Mouse (Mus musculus): ENCODE measurements around the gene Mmp20.

Gene Mmp20

GRCm38 (mm10) chr9:7689799-7690198 lies 61.8 kb downstream of the Mmp20 start:
- DNase-seq (ENCODE audit: low read depth, low spot score): no peak

GRCm38 (mm10) chr9:7691790-7692189 lies 63.8 kb downstream of the Mmp20 start, which contains the start of gene Mmp7:
TSS of gene Mmp7 (plus strand) at chr9:7692090.
- no peak for DNase-seq (ENCODE audit: low read depth, low spot score)

GRCm38 (mm10) chr9:7693961-7694360 lies 65.9 kb downstream of the Mmp20 start:
- DNase-seq (ENCODE audit: low read depth, low spot score): no peak

- DNase-seq (ENCODE audit: low read depth, low spot score): no peak
Observed at GRCm38 (mm10) chr9:7695646-7696045, 67.6 kb downstream of the Mmp20 start.

GRCm38 (mm10) chr9:7708698-7709097 lies 80.7 kb downstream of the Mmp20 start:
- no peak for DNase-seq (ENCODE audit: low read depth, low spot score)

GRCm38 (mm10) chr9:7711196-7711595 lies 83.2 kb downstream of the Mmp20 start:
- no peak for DNase-seq (ENCODE audit: low read depth, low spot score)

GRCm38 (mm10) chr9:7714062-7714907 lies 86.3 kb downstream of the Mmp20 start:
- peak; percentile 75 for DNase-seq (ENCODE audit: low read depth, low spot score)

- DNase-seq (ENCODE audit: low read depth, low spot score): no peak
Observed at GRCm38 (mm10) chr9:7714908-7715175, 86.8 kb downstream of the Mmp20 start.

GRCm38 (mm10) chr9:7721543-7721942 lies 93.5 kb downstream of the Mmp20 start:
- no peak for DNase-seq (ENCODE audit: low read depth, low spot score)
